In the genomic region with DNA sequence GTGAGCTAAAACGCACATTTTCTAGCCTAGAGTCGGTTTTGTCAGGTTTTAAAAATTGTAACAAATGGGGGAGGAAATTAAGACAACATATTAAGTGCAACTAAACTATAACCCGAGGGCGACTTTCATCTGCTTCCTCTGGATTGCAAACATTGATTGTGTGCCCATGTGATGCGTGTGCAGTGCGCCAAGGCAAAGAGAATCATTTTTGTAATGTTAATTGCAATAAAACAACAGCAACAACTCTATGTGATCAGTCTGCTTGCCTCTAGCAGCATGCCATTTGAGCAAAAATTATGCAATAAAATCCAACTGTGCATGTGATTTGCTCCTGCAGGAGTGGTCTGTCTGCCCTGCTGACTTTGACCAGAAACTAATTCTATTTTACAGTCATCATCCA, we compare ENCODE assay signal across 31 mouse cellular contexts. TPM values are rescaled to one million over a fixed set of nuclear protein-coding genes. Genes with fewer than 3 reads are reported as not detected.
"Had no signal": no experiment of that assay in that cellular context is flagged by ENCODE, and none has a peak within 500 bp of the region (broad histone marks: within the 10 kb centered on the region; RNA-seq: fewer than 3 reads in every experiment).

No protein-coding gene starts in this region.

- DNase-seq: gastrocnemius, postnatal 14 days; gastrocnemius, postnatal 36 days; heart, adult 11 months; heart, adult 2 months; heart, postnatal 14 days; heart, postnatal 36 days; kidney, adult 11 months; kidney, adult 2 months; kidney, adult 9 months; kidney, postnatal 14 days; kidney, postnatal 36 days; layer of hippocampus, adult 9-11 months; layer of hippocampus, postnatal 36 days; left cerebral cortex, postnatal 4 days had no signal

- H3K9ac ChIP-seq: heart, embryonic 13.5 days; heart, embryonic 15.5 days; hindbrain, embryonic 12.5 days; hindbrain, embryonic 14.5 days; kidney, embryonic 15.5 days; limb, embryonic 13.5 days; limb, embryonic 15.5 days had no signal

- H3K9me3 ChIP-seq: heart, embryonic 13.5 days; heart, embryonic 15.5 days; hindbrain, embryonic 12.5 days; kidney, embryonic 15.5 days; limb, embryonic 13.5 days; limb, embryonic 15.5 days had no signal

- ATAC-seq: hindbrain, postnatal 0 days; intestine, embryonic 16.5 days had no signal

- H3K4me1 ChIP-seq: heart, embryonic 15.5 days; hindbrain, embryonic 12.5 days; kidney, embryonic 15.5 days had no signal

- H3K36me3 ChIP-seq: heart, embryonic 13.5 days; heart, embryonic 15.5 days; hindbrain, embryonic 12.5 days; kidney, embryonic 15.5 days; limb, embryonic 13.5 days; limb, embryonic 15.5 days had no signal

- H3K4me3 ChIP-seq: heart, adult 2 months; heart, embryonic 13.5 days; heart, embryonic 15.5 days; hindbrain, embryonic 12.5 days; kidney, embryonic 15.5 days; limb, embryonic 13.5 days; limb, embryonic 15.5 days had no signal

- H3K4me2 ChIP-seq: heart, embryonic 11.5 days; heart, embryonic 13.5 days; heart, embryonic 15.5 days; hindbrain, embryonic 12.5 days; hindbrain, embryonic 14.5 days; kidney, embryonic 15.5 days; limb, embryonic 13.5 days; limb, embryonic 15.5 days had no signal

- H3K27me3 ChIP-seq: heart, embryonic 13.5 days; heart, embryonic 15.5 days; hindbrain, embryonic 12.5 days; kidney, embryonic 15.5 days; limb, embryonic 13.5 days; limb, embryonic 15.5 days had no signal

- H3K27ac ChIP-seq: heart, adult 2 months; heart, embryonic 13.5 days; heart, embryonic 15.5 days; hindbrain, embryonic 12.5 days; hindbrain, embryonic 14.5 days; hindbrain, postnatal 0 days; kidney, embryonic 15.5 days; kidney, postnatal 0 days; limb, embryonic 13.5 days; limb, embryonic 15.5 days had no signal

RNA-seq across cellular contexts. Expression of gene A930009A15Rik, which starts 56.9 kb away (rescaled TPM):
- polyA plus RNA-seq: gonadal fat pad, adult 2 months; heart, adult 2 months; heart, embryonic 11.5 days; heart, embryonic 13.5 days; heart, embryonic 15.5 days; heart, postnatal 0 days; intestine, embryonic 14.5 days; intestine, embryonic 16.5 days; kidney, adult 2 months; kidney, postnatal 0 days; large intestine, adult 2 months; limb, embryonic 11.5 days; limb, embryonic 13.5 days; limb, embryonic 15.5 days; liver, adult 2 months had no signal
